Mouse (Mus musculus) liver, embryonic 12.5 days (tissue): ENCODE data around the gene Cmc4. TPM values are rescaled to one million over a fixed set of nuclear protein-coding genes. Genes with fewer than 3 reads are reported as not detected.

Source experiments
- ATAC-seq: fragments of 200-750 bp; cut with Nextera tagmentation; 2 replicates; pipeline ENCODE4 v1.8.0; 2017; ENCODE audit warnings: moderate number of reproducible peaks, mild to moderate bottlenecking, moderate library complexity
- H3K27ac ChIP-seq: fragments of 300-500 bp; sonication (generic); 2 replicates; pipeline ENCODE4 v1.5.1; 2016; ENCODE audit warnings: mild to moderate bottlenecking
- H3K27me3 ChIP-seq: fragments of 300-500 bp; sonication (generic); replicated peaks from 2 replicates; pipeline ENCODE4 v1.6.1; 2016; ENCODE audit warnings: mild to moderate bottlenecking, moderate library complexity
- H3K36me3 ChIP-seq: fragments of 300-500 bp; sonication (generic); 2 replicates; pipeline ENCODE4 v1.6.1; 2016; ENCODE audit warnings: mild to moderate bottlenecking, moderate library complexity
- H3K4me1 ChIP-seq: fragments of 300-500 bp; sonication (generic); 2 replicates; pipeline ENCODE4 v1.6.1; 2016
- H3K4me2 ChIP-seq: fragments of 300-500 bp; sonication (generic); 2 replicates; pipeline ENCODE4 v1.6.1; 2016; ENCODE audit warnings: mild to moderate bottlenecking, moderate library complexity
- H3K4me3 ChIP-seq: fragments of 300-500 bp; sonication (generic); 2 replicates; pipeline ENCODE4 v1.5.1; 2016; ENCODE audit warnings: mild to moderate bottlenecking, moderate library complexity
- H3K9ac ChIP-seq: fragments of 300-500 bp; sonication (generic); 2 replicates; pipeline ENCODE4 v1.6.1; 2016; ENCODE audit warnings: mild to moderate bottlenecking, moderate library complexity
- H3K9me3 ChIP-seq: fragments of 300-500 bp; sonication (generic); replicated peaks from 2 replicates; pipeline ENCODE4 v1.6.1; 2016; ENCODE audit warnings: mild to moderate bottlenecking, moderate library complexity
- polyA plus RNA-seq: library from polyadenylated mRNA; unstranded; fragments of >200 nt; fragmentation: Nextera tagmentation; extraction: Ambion mirVana; gene quantifications from 2 replicates; pipeline ENCODE4 v1.2.1, GENCODE M21; 2016

Gene Cmc4
- polyA plus RNA-seq, 1 experiment from 2014 or later, result 16.3 TPM

GRCm38 (mm10) chrX:75370197-75370596 lies 46.2 kb downstream of the Cmc4 start:
- ATAC-seq, result no peak
- H3K9me3 ChIP-seq, result no peaks in the 10 kb centered on the region
- H3K4me3 ChIP-seq, result no peak overlapping the region
- H3K27ac ChIP-seq, result no peak overlapping the region
- H3K36me3 ChIP-seq, result no peaks in the 10 kb centered on the region
- H3K4me2 ChIP-seq, result no peak overlapping the region
- H3K4me1 ChIP-seq, result no peaks in the 10 kb centered on the region
- H3K27me3 ChIP-seq, result no peaks in the 10 kb centered on the region
- H3K9ac ChIP-seq, result no peak overlapping the region

Other genes starting within 250 kb of the Cmc4 start
- 37.2 and 42.4 TPM in 2 replicates for gene Fundc2, start 34.2 kb downstream of the Cmc4 start, polyA plus RNA-seq
- 0.62 and 1.1 TPM in 2 replicates for gene F8, start 34.0 kb downstream of the Cmc4 start, polyA plus RNA-seq
- 6.3 TPM in 2 replicates for gene Mtcp1, start within 50 bp of the Cmc4 start, polyA plus RNA-seq
- gene Brcc3, start within 50 bp of the Cmc4 start, polyA plus RNA-seq, result 46.3 and 47.8 TPM in 2 replicates
- 133 and 138 TPM in 2 replicates for gene Vbp1, start 97.7 kb upstream of the Cmc4 start, polyA plus RNA-seq
- 0.17 and 0.18 TPM in 2 replicates for gene Rab39b, start 161.6 kb upstream of the Cmc4 start, polyA plus RNA-seq